Mouse (Mus musculus) thymus, adult 2 months (tissue): ENCODE data around the gene Ccr5.

ENCODE experiments used
- CTCF ChIP-seq: fragments of 200-500 bp; IDR thresholded peaks from 2 replicates; pipeline ENCODE4 v1.5.1; 2012; ENCODE audit warnings: mild to moderate bottlenecking, control low read depth, low read length, moderate library complexity, borderline replicate concordance; ENCODE audit not compliant: control insufficient read depth, poor library complexity, insufficient read depth; ENCODE audit errors: extremely low read depth
- POLR2A ChIP-seq: fragments of 200-500 bp; IDR thresholded peaks from 2 replicates; pipeline ENCODE4 v1.6.1; 2012; ENCODE audit warnings: mild to moderate bottlenecking, low read length, control low read depth, moderate library complexity; ENCODE audit not compliant: control insufficient read depth, poor library complexity, insufficient read depth; ENCODE audit errors: extremely low read depth

DNA sequence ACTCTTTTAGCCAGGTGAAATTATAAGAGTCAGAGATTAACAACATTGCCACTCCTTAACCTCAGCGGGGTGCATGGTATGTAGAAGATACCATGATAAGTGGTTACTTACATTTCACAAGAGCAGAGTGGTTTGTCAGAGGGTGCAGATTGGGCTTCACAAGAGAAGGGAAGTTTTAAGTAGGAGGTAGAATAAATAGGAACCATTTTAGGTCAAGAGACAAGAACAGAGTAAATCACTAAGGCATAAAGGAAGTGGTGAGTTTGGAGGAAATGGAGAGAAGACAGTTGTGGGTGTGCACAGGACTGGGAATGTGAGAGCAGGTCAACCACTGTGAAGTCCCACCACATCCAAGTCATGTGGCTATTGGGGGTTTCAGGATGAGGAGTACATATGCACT, 18.1 kb upstream of the Ccr5 start:
- TF ChIP-seq CTCF (no peak), POLR2A (no peak)
